Mouse (Mus musculus) lung, adult 2 months (tissue): Measurements from ENCODE around the gene Kctd6.

ENCODE experiments used
- CTCF ChIP-seq: fragments of 200-500 bp; IDR thresholded peaks from 2 replicates; pipeline ENCODE4 v1.5.1; 2011; ENCODE audit warnings: mild to moderate bottlenecking, low read length, control low read depth; ENCODE audit not compliant: insufficient read depth
- POLR2A ChIP-seq: fragments of 200-500 bp; IDR thresholded peaks from 2 replicates; pipeline ENCODE4 v1.6.1; 2011; ENCODE audit warnings: low read depth, mild to moderate bottlenecking, control low read depth, low read length, borderline replicate concordance; ENCODE audit errors: extremely low read depth

- TF ChIP-seq POLR2A (no peak), CTCF (no peak)
These were observed 42.9 kb downstream of the Kctd6 start for GRCm38 (mm10) chr14:8256881-8257280.
